Mouse (Mus musculus): ENCODE results near the gene Nudt16l1. TPM values are rescaled to one million over a fixed set of nuclear protein-coding genes. Genes with fewer than 3 reads are reported as not detected.

The Nudt16l1 gene
- polyA plus RNA-seq, 2 experiments: 127 to 172 TPM

GRCm38 (mm10) chr16:4897146-4897730 is 41.3 kb upstream of the Nudt16l1 start:
- WGBS: 67% methylated on average over 7 of the region's 7 CpGs
- Histone ChIP-seq H3K4me2 (replicated peaks; ENCODE audit: low read depth, low read length, severe bottlenecking) (no peak overlapping the region), H3K27ac (replicated peaks; ENCODE audit: low read depth, low read length) (no peak overlapping the region), H3K4me1 (ENCODE audit: control insufficient read depth, insufficient read depth, low read length) (no peaks in the 10 kb centered on the region), H3K36me3 (ENCODE audit: control insufficient read depth, insufficient read depth, low read length) (peaks cover 3% of the 10 kb centered on the region; the same call in 1 of the 2 replicates), H3K27me3 (ENCODE audit: control insufficient read depth, insufficient read depth, low read length) (no peaks in the 10 kb centered on the region), H3K9me3 (ENCODE audit: control insufficient read depth, low read length) (no peaks in the 10 kb centered on the region), H3K9ac (ENCODE audit: low read depth, low read length, severe bottlenecking) (no peak overlapping the region), H3K4me3 (replicated peaks; ENCODE audit: low read length) (no peak overlapping the region)
- TF ChIP-seq POLR2A (IDR thresholded peaks at IDR 0.05; ENCODE audit: borderline replicate concordance, extremely low read depth, insufficient read depth, insufficient read length): no peak
- DNase-seq (ENCODE audit: low spot score): no peak
- ATAC-seq (ENCODE audit: low FRiP score, low read depth): no peak

GRCm38 (mm10) chr16:4898881-4899280 is 39.7 kb upstream of the Nudt16l1 start:
- H3K27ac ChIP-seq (replicated peaks; ENCODE audit: low read depth, low read length): no peak overlapping the region
- WGBS: 92% methylated on average over 6 of the region's 6 CpGs
- no peak for TF ChIP-seq POLR2A (IDR thresholded peaks at IDR 0.05; ENCODE audit: borderline replicate concordance, extremely low read depth, insufficient read depth, insufficient read length)
- ATAC-seq (ENCODE audit: low FRiP score, low read depth) (no peak), DNase-seq (ENCODE audit: low spot score) (no peak)
- H3K27me3 ChIP-seq (ENCODE audit: control insufficient read depth, insufficient read depth, low read length): no peaks in the 10 kb centered on the region
- H3K4me2 ChIP-seq (replicated peaks; ENCODE audit: low read depth, low read length, severe bottlenecking): no peak overlapping the region
- no peaks in the 10 kb centered on the region for H3K9me3 ChIP-seq (ENCODE audit: control insufficient read depth, low read length)
- H3K4me1 ChIP-seq (ENCODE audit: control insufficient read depth, insufficient read depth, low read length): no peaks in the 10 kb centered on the region
- H3K4me3 ChIP-seq (replicated peaks; ENCODE audit: low read length): no peak overlapping the region
- no peaks in the 10 kb centered on the region for H3K36me3 ChIP-seq (ENCODE audit: control insufficient read depth, insufficient read depth, low read length)
- no peak overlapping the region for H3K9ac ChIP-seq (ENCODE audit: low read depth, low read length, severe bottlenecking)

- ATAC-seq (ENCODE audit: low FRiP score, low read depth): no peak
These were observed 38.9 kb upstream of the Nudt16l1 start for GRCm38 (mm10) chr16:4899711-4900110.

GRCm38 (mm10) chr16:4901167-4901566 is 37.4 kb upstream of the Nudt16l1 start:
- no peak overlapping the region for H3K4me2 ChIP-seq (replicated peaks; ENCODE audit: low read depth, low read length, severe bottlenecking)
- H3K9ac ChIP-seq (ENCODE audit: low read depth, low read length, severe bottlenecking): no peak overlapping the region
- H3K9me3 ChIP-seq (ENCODE audit: control insufficient read depth, low read length): no peaks in the 10 kb centered on the region
- DNase-seq (ENCODE audit: low spot score) (no peak), ATAC-seq (ENCODE audit: low FRiP score, low read depth) (no peak)
- no peak for TF ChIP-seq POLR2A (IDR thresholded peaks at IDR 0.05; ENCODE audit: borderline replicate concordance, extremely low read depth, insufficient read depth, insufficient read length)
- no peaks in the 10 kb centered on the region for H3K27me3 ChIP-seq (ENCODE audit: control insufficient read depth, insufficient read depth, low read length)
- H3K4me1 ChIP-seq (ENCODE audit: control insufficient read depth, insufficient read depth, low read length): no peaks in the 10 kb centered on the region
- no peak overlapping the region for H3K27ac ChIP-seq (replicated peaks; ENCODE audit: low read depth, low read length)
- no peaks in the 10 kb centered on the region for H3K36me3 ChIP-seq (ENCODE audit: control insufficient read depth, insufficient read depth, low read length)
- 61% methylated on average over 7 of the region's 7 CpGs for WGBS
- H3K4me3 ChIP-seq (replicated peaks; ENCODE audit: low read length): no peak overlapping the region

More at GRCm38 (mm10) chr16:4899711-4900110, 38.9 kb upstream of the Nudt16l1 start:
- no peak overlapping the region for H3K4me3 ChIP-seq (replicated peaks; ENCODE audit: low read length)
- TF ChIP-seq POLR2A (IDR thresholded peaks at IDR 0.05; ENCODE audit: borderline replicate concordance, extremely low read depth, insufficient read depth, insufficient read length): no peak
- WGBS: 53% methylated on average over 2 of the region's 2 CpGs
- no peaks in the 10 kb centered on the region for H3K4me1 ChIP-seq (ENCODE audit: control insufficient read depth, insufficient read depth, low read length)
- DNase-seq (ENCODE audit: low spot score): no peak
- no peak overlapping the region for H3K27ac ChIP-seq (replicated peaks; ENCODE audit: low read depth, low read length)
- H3K4me2 ChIP-seq (replicated peaks; ENCODE audit: low read depth, low read length, severe bottlenecking): no peak overlapping the region
- no peak overlapping the region for H3K9ac ChIP-seq (ENCODE audit: low read depth, low read length, severe bottlenecking)
- H3K36me3 ChIP-seq (ENCODE audit: control insufficient read depth, insufficient read depth, low read length): no peaks in the 10 kb centered on the region
- no peaks in the 10 kb centered on the region for H3K27me3 ChIP-seq (ENCODE audit: control insufficient read depth, insufficient read depth, low read length)
- no peaks in the 10 kb centered on the region for H3K9me3 ChIP-seq (ENCODE audit: control insufficient read depth, low read length)

- WGBS: 84% methylated on average over 2 of the region's 2 CpGs
- no peaks in the 10 kb centered on the region for H3K9me3 ChIP-seq (ENCODE audit: control insufficient read depth, low read length)
- no peak for TF ChIP-seq POLR2A (IDR thresholded peaks at IDR 0.05; ENCODE audit: borderline replicate concordance, extremely low read depth, insufficient read depth, insufficient read length)
- H3K27ac ChIP-seq (replicated peaks; ENCODE audit: low read depth, low read length): no peak overlapping the region
- no peaks in the 10 kb centered on the region for H3K4me1 ChIP-seq (ENCODE audit: control insufficient read depth, insufficient read depth, low read length)
- H3K36me3 ChIP-seq (ENCODE audit: control insufficient read depth, insufficient read depth, low read length): no peaks in the 10 kb centered on the region
- no peak overlapping the region for H3K4me3 ChIP-seq (replicated peaks; ENCODE audit: low read length)
- no peaks in the 10 kb centered on the region for H3K27me3 ChIP-seq (ENCODE audit: control insufficient read depth, insufficient read depth, low read length)
- no peak for DNase-seq (ENCODE audit: low spot score)
- ATAC-seq (ENCODE audit: low FRiP score, low read depth): no peak
- H3K4me2 ChIP-seq (replicated peaks; ENCODE audit: low read depth, low read length, severe bottlenecking): no peak overlapping the region
- H3K9ac ChIP-seq (ENCODE audit: low read depth, low read length, severe bottlenecking): no peak overlapping the region
These were observed 36.2 kb upstream of the Nudt16l1 start for GRCm38 (mm10) chr16:4902390-4902789.
